Mouse (Mus musculus) ES-E14 (cell line): Measurements from ENCODE around the gene Rgsl1. TPM values are rescaled to one million over a fixed set of nuclear protein-coding genes. Genes with fewer than 3 reads are reported as not detected.

ENCODE experiments used
- DNase-seq: peaks from one replicate; pipeline ENCODE4 v3.0.0-alpha.2; 2013; ENCODE audit warnings: low read depth, low spot score
- H3K27ac ChIP-seq: 2 replicates; pipeline ENCODE4 v1.5.1; 2012; ENCODE audit warnings: low read depth, mild to moderate bottlenecking, low read length, moderate library complexity, mixed read lengths; ENCODE audit not compliant: poor library complexity, insufficient read depth, severe bottlenecking
- H3K36me3 ChIP-seq: 2 replicates; pipeline ENCODE4 v1.6.1; 2012; ENCODE audit warnings: mild to moderate bottlenecking, low read length, moderate library complexity, mixed read lengths; ENCODE audit not compliant: control insufficient read depth, poor library complexity, insufficient read depth, severe bottlenecking
- H3K4me1 ChIP-seq, 2 experiments: fragments of 150-350 bp in 1 of 2; sonication (generic) in 1 of 2; 2 replicates each; pipeline ENCODE4 v1.6.1; 2012; ENCODE audit warnings: low read length in 2 of 2, mild to moderate bottlenecking in 1 of 2, mixed read lengths in 1 of 2; ENCODE audit not compliant: control insufficient read depth in 2 of 2, insufficient read depth in 2 of 2, poor library complexity in 1 of 2
- H3K4me3 ChIP-seq, 2 experiments: fragments of 150-350 bp in 1 of 2; sonication (generic) in 1 of 2; 2 replicates each; pipeline ENCODE4 v1.5.1; 2012; ENCODE audit warnings: low read length in 2 of 2, low read depth in 1 of 2, mild to moderate bottlenecking in 1 of 2, mixed read lengths in 1 of 2; ENCODE audit not compliant: insufficient read depth in 1 of 2, poor library complexity in 1 of 2, severe bottlenecking in 1 of 2
- H3K9ac ChIP-seq: 2 replicates; pipeline ENCODE4 v1.6.1; 2012; ENCODE audit warnings: low read depth, mild to moderate bottlenecking, low read length, mixed read lengths; ENCODE audit not compliant: poor library complexity, insufficient read depth, severe bottlenecking
- H3K9me3 ChIP-seq: fragments of 150-350 bp; sonication (generic); 2 replicates; pipeline ENCODE4 v1.6.1; 2012; ENCODE audit warnings: low read depth, mild to moderate bottlenecking, low read length; ENCODE audit not compliant: control insufficient read depth, insufficient read depth
- CHD2 ChIP-seq: IDR thresholded peaks from 2 replicates; pipeline ENCODE4 v1.6.1; 2014; ENCODE audit warnings: mild to moderate bottlenecking, low read depth, low read length, inconsistent platforms
- HCFC1 ChIP-seq: IDR thresholded peaks from 2 replicates; pipeline ENCODE4 v1.6.1; 2012; ENCODE audit warnings: low read length, inconsistent platforms, borderline replicate concordance; ENCODE audit not compliant: insufficient read depth
- MAFK ChIP-seq: IDR thresholded peaks from 2 replicates; pipeline ENCODE4 v1.6.1; 2014; ENCODE audit warnings: mild to moderate bottlenecking, low read depth, low read length, inconsistent platforms; ENCODE audit not compliant: insufficient read depth
- ZC3H11A ChIP-seq: IDR thresholded peaks from 2 replicates; pipeline ENCODE4 v1.6.1; 2012; ENCODE audit warnings: low read depth, mild to moderate bottlenecking, inconsistent platforms, low read length, borderline replicate concordance
- ZNF384 ChIP-seq: IDR thresholded peaks from 2 replicates; pipeline ENCODE4 v1.6.1; 2012; ENCODE audit warnings: low read depth, low read length, inconsistent platforms
- in situ Hi-C, 2 experiments: fragments of 600-800 bp; cut with MboI; formaldehyde crosslinking; loops; one replicate each; pipeline ENCODE4 v1.15.1; 2025; ENCODE audit warnings: low sequenced_read_pairs in 2 of 2, inconsistent platforms in 1 of 2; ENCODE audit not compliant: unreplicated experiment in 2 of 2
- total RNA-seq: library from RNA; depleted of rRNA; stranded (reverse); fragments of 300-350 nt; gene quantifications from 2 replicates; pipeline ENCODE4 v1.2.3, GENCODE M21; 2012

The Rgsl1 gene
- total RNA-seq, 1 experiment = not detected

DNA sequence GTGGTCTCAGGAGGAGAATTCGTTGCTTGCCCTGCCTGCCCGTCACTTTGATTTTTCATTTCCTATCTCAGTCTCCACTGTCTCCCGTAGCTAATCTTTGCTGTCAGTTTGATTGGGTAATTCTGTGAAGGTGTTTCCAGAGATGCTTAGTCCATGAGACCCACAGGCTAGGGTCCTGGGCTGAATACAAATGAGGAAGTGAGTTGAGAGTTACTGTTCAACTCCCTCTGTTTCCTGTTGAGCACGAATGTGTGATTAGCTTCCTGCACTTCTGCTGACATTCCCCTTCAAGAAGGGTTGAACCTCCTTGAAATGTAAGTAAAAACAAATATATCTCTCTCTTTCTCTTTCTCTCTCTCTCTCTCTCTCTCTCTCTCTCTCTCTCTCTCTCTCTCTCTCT lies 58.3 kb downstream of the Rgsl1 start:
- Histone ChIP-seq H3K27ac (no peak overlapping the region), H3K9ac (no peak overlapping the region), H3K4me3 (no peak overlapping the region), H3K9me3 (no peaks in the 10 kb centered on the region), H3K4me1 (no peaks in the 10 kb centered on the region), H3K36me3 (no peaks in the 10 kb centered on the region)
- in situ Hi-C loops = no loop called here
- no peak for TF ChIP-seq CHD2
- TF ChIP-seq HCFC1 = no peak
- TF ChIP-seq ZC3H11A = no peak
- no peak for TF ChIP-seq ZNF384
- no peak for TF ChIP-seq MAFK
- no peak for DNase-seq

GRCm38 (mm10) chr1:153783339-153783738 lies 60.6 kb downstream of the Rgsl1 start:
- no peak overlapping the region for H3K27ac ChIP-seq
- TF ChIP-seq MAFK (no peak), CHD2 (no peak), ZNF384 (no peak), HCFC1 (no peak), ZC3H11A (no peak)
- H3K9me3 ChIP-seq = no peaks in the 10 kb centered on the region
- H3K9ac ChIP-seq = no peak overlapping the region
- H3K4me3 ChIP-seq = no peak overlapping the region
- no peak for DNase-seq
- in situ Hi-C loops = no loop called here
- no peaks in the 10 kb centered on the region for H3K36me3 ChIP-seq
- no peaks in the 10 kb centered on the region for H3K4me1 ChIP-seq

DNA sequence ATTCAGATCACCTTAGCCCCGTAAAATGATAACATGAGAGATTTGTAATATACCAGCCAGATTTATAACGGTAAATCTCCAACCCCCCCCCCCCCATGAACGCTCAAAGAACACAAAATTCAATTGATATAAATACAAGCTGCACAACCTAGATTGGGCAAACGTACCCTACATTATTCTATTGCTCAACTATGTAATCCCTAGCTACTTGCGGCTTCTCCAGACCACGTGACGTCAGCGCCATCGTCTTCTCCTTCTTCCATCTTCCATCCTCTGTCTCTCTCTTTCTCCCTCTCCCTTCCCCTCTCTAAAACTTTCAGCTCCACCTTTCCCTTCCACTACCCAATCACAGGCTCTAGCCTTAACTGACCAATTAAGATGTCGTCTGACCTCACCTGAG lies 65.7 kb downstream of the Rgsl1 start:
- Histone ChIP-seq H3K9me3 (no peaks in the 10 kb centered on the region), H3K4me1 (no peaks in the 10 kb centered on the region), H3K9ac (no peak overlapping the region), H3K27ac (no peak overlapping the region), H3K4me3 (no peak overlapping the region), H3K36me3 (no peaks in the 10 kb centered on the region)
- in situ Hi-C loops = no loop called here
- DNase-seq = no peak
- no peak for TF ChIP-seq ZNF384
- no peak for TF ChIP-seq HCFC1
- no peak for TF ChIP-seq ZC3H11A
- TF ChIP-seq MAFK = no peak
- no peak for TF ChIP-seq CHD2

DNA sequence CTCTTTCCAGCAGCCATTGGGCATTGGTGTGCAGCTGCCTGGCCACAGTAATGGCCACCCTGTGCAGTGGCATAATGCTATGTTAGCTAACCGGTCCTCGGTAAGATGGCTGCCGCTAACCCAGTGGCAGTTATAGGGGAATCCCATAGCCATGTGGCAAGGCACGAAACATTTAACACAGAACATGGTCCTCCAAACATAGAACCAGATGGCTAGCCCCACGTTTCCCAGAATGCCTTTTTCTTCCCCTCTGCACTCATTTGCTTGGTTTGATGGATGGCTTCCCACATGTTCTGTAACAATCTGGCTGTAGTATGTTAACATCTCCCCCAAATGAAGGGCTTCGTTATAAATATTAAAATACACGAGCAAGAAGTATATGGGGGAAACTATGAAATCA lies 67.7 kb downstream of the Rgsl1 start:
- in situ Hi-C loops = no loop called here
- no peak overlapping the region for H3K9ac ChIP-seq
- no peaks in the 10 kb centered on the region for H3K9me3 ChIP-seq
- H3K27ac ChIP-seq = no peak overlapping the region
- H3K36me3 ChIP-seq = no peaks in the 10 kb centered on the region
- TF ChIP-seq ZC3H11A (no peak), HCFC1 (no peak), ZNF384 (no peak), MAFK (no peak), CHD2 (no peak)
- H3K4me1 ChIP-seq = no peaks in the 10 kb centered on the region
- no peak for DNase-seq
- no peak overlapping the region for H3K4me3 ChIP-seq

GRCm38 (mm10) chr1:153775174-153775573 lies 68.8 kb downstream of the Rgsl1 start:
- TF ChIP-seq ZNF384 (no peak), ZC3H11A (no peak), HCFC1 (no peak), MAFK (no peak), CHD2 (no peak)
- Histone ChIP-seq H3K27ac (no peak overlapping the region), H3K36me3 (no peaks in the 10 kb centered on the region), H3K9me3 (no peaks in the 10 kb centered on the region), H3K4me1 (no peaks in the 10 kb centered on the region), H3K4me3 (no peak overlapping the region), H3K9ac (no peak overlapping the region)
- in situ Hi-C loops = no loop called here
- DNase-seq = no peak
